Comparison of ENCODE assay signal across 23 mouse cellular contexts in the genomic region with DNA sequence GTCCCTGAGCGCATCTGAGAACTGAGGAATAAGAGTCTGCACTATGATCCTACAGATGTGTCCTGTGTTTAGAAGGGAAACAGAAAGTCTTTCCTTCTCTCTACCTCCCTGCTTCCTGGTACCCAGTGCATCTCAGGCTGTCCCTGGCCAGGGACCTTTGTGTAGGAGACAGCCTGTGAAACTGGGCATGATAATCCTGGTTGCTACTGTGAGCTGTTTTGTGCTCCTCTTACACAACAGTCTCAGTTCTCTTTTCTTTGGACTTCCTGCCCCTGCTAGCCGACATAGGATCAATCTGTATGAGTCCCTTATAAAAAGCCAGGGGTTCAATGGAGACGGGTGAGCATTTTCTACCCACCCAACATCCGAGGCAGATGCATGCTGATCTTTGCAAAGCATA. TPM values are rescaled to one million over a fixed set of nuclear protein-coding genes. Genes with fewer than 3 reads are reported as not detected.
DNase-seq lines count a peak whose midpoint lies in the region; ATAC-seq and TF ChIP-seq lines count a peak whose summit lies in the region.
"Had no signal": no experiment of that assay in that cellular context is flagged by ENCODE, and none has a peak within 500 bp of the region (broad histone marks: within the 10 kb centered on the region; RNA-seq: fewer than 3 reads in every experiment).

No protein-coding gene starts in this region.

- ATAC-seq in common myeloid progenitor, adult 5-6 weeks (replicated peaks; ENCODE audit: low read depth, poor library complexity, severe bottlenecking): peak; percentile 45
- ATAC-seq: forebrain, embryonic 13.5 days; forebrain, embryonic 16.5 days had no signal

- peak; percentile 21; the same call in 1 of the 2 replicates for TF ChIP-seq EP300 in CH12.LX (IDR thresholded peaks at IDR 0.05; ENCODE audit: low read length)

- TF ChIP-seq POLR2A in CH12.LX (IDR thresholded peaks at IDR 0.05; ENCODE audit: low read depth, low read length): no peak

- H3K4me2 ChIP-seq in CH12.LX (ENCODE audit: insufficient read depth, low read depth, poor library complexity, severe bottlenecking): no peak overlapping the region
- H3K4me2 ChIP-seq: forebrain, embryonic 13.5 days; heart, embryonic 11.5 days; hindbrain, embryonic 12.5 days; hindbrain, embryonic 15.5 days had no signal

- H3K27ac ChIP-seq in CH12.LX (ENCODE audit: insufficient read depth, low read depth): no peak overlapping the region
- H3K27ac ChIP-seq: forebrain, embryonic 10.5 days; forebrain, embryonic 13.5 days; gastrocnemius, adult 2 months; hindbrain, embryonic 12.5 days; hindbrain, embryonic 15.5 days had no signal

- H3K27me3 ChIP-seq in CH12.LX (replicated peaks): no peaks in the 10 kb centered on the region
- peaks cover 27% of the 10 kb centered on the region for H3K27me3 ChIP-seq in megakaryocyte, embryonic 14.5 days (replicated peaks)
- H3K27me3 ChIP-seq: forebrain, embryonic 13.5 days; hindbrain, embryonic 12.5 days; hindbrain, embryonic 15.5 days had no signal

- no peaks in the 10 kb centered on the region for H3K79me2 ChIP-seq in CH12.LX (replicated peaks; ENCODE audit: control insufficient read depth, extremely low read depth, insufficient read depth, poor library complexity, severe bottlenecking)

- peaks cover 13 to 62% of the 10 kb centered on the region in 2 experiments for H3K4me1 ChIP-seq in CH12.LX (ENCODE audit: control insufficient read depth in 1 of 2, insufficient read depth in 2 of 2)
- peaks cover 72% of the 10 kb centered on the region for H3K4me1 ChIP-seq in megakaryocyte, embryonic 14.5 days
- H3K4me1 ChIP-seq: forebrain, embryonic 10.5 days; forebrain, embryonic 13.5 days; hindbrain, embryonic 12.5 days; hindbrain, embryonic 15.5 days had no signal

- H3K36me3 ChIP-seq in CH12.LX (replicated peaks in 1 of 2; ENCODE audit: control insufficient read depth in 1 of 2, insufficient read depth in 1 of 2, low read length in 1 of 2): no peaks in the 10 kb centered on the region
- no peaks in the 10 kb centered on the region for H3K36me3 ChIP-seq in megakaryocyte, embryonic 14.5 days (replicated peaks; ENCODE audit: low read length)
- H3K36me3 ChIP-seq: forebrain, embryonic 10.5 days; hindbrain, embryonic 12.5 days; hindbrain, embryonic 15.5 days had no signal

- in situ Hi-C loops in CH12.LX (cut with MboI; ENCODE audit: low pct_ligation_motif_present, low pct_unique_long_range_greater_than_20kb, low sequenced_read_pairs): no loop called here

- no peak for TF ChIP-seq CTCF in CH12.LX (conservative IDR thresholded peaks at IDR 0.05 in 1 of 2, IDR thresholded peaks at IDR 0.05 in 1 of 2; ENCODE audit: low read depth in 2 of 2, low read length in 2 of 2)

- no peak overlapping the region for H3K4me3 ChIP-seq in CH12.LX (replicated peaks in 1 of 3; ENCODE audit: low read depth in 2 of 3, low read length in 2 of 3, poor library complexity in 1 of 3)
- peak overlapping the region; percentile 28 for H3K4me3 ChIP-seq in megakaryocyte, embryonic 14.5 days (replicated peaks)
- H3K4me3 ChIP-seq: forebrain, embryonic 10.5 days; forebrain, embryonic 13.5 days; gastrocnemius, adult 2 months; hindbrain, embryonic 12.5 days; hindbrain, embryonic 15.5 days had no signal

- peak; percentile 65 for DNase-seq in layer of hippocampus, adult 9-11 months
- DNase-seq in layer of hippocampus, postnatal 25 days (ENCODE audit: extremely low spot score in 1 of 2, low spot score in 1 of 2): no peak
- DNase-seq in CH12.LX (ENCODE audit: extremely low read depth): no peak
- DNase-seq in left cerebral cortex, adult 11 months (ENCODE audit: low spot score): no peak
- no peak for DNase-seq in left cerebral cortex, adult 18-20 months (ENCODE audit: low spot score in 2 of 2)
- DNase-seq: adrenal gland, adult 2 months; adrenal gland, postnatal 14 days; B cell, adult 2 months; cerebellum, adult 11-12 months; cerebellum, adult 8-10 months; cerebellum, postnatal 10 days; cerebellum, postnatal 36 days; gastrocnemius, adult 2 months; gastrocnemius, postnatal 25 days; heart, adult 11 months had no signal

- H3K9ac ChIP-seq in CH12.LX (ENCODE audit: insufficient read depth, low read depth): no peak overlapping the region
- H3K9ac ChIP-seq: forebrain, embryonic 13.5 days; hindbrain, embryonic 12.5 days; hindbrain, embryonic 15.5 days had no signal

- TF ChIP-seq RAD21 in CH12.LX (IDR thresholded peaks at IDR 0.05; ENCODE audit: low read depth, low read length): no peak

- dilution Hi-C loops in CH12.LX (cut with MboI; ENCODE audit: extremely low pct_ligation_motif_present, extremely low pct_unique_long_range_greater_than_20kb, low sequenced_read_pairs): no loop called here

- H3K9me3 ChIP-seq in CH12.LX (replicated peaks; ENCODE audit: low read length): no peaks in the 10 kb centered on the region
- H3K9me3 ChIP-seq in megakaryocyte, embryonic 14.5 days: no peaks in the 10 kb centered on the region
- H3K9me3 ChIP-seq: forebrain, embryonic 10.5 days; forebrain, embryonic 13.5 days; hindbrain, embryonic 12.5 days; hindbrain, embryonic 15.5 days had no signal

TF ChIP-seq in CH12.LX, 34 proteins besides CTCF, POLR2A, EP300 and RAD21:
- no peak for TF ChIP-seq NELFE (IDR thresholded peaks at IDR 0.05; ENCODE audit: low read depth, low read length)
- TF ChIP-seq CHD2 (IDR thresholded peaks at IDR 0.05; ENCODE audit: low read length): no peak
- no peak for TF ChIP-seq GABPA (IDR thresholded peaks at IDR 0.05; ENCODE audit: insufficient replicate concordance, low read depth, low read length)
- no peak for TF ChIP-seq MXI1 (IDR thresholded peaks at IDR 0.05; ENCODE audit: low read depth, low read length)
- peak; percentile 54; the same call in 1 of the 2 replicates for TF ChIP-seq IRF4 (IDR thresholded peaks at IDR 0.05; ENCODE audit: low read depth, low read length)
- no peak for TF ChIP-seq ETS1 (conservative IDR thresholded peaks at IDR 0.05; ENCODE audit: low read depth, low read length)
- no peak for TF ChIP-seq PAX5 (IDR thresholded peaks at IDR 0.05; ENCODE audit: low read length)

RNA-seq across cellular contexts. Expression of a gene that starts 57.4 kb away (rescaled TPM):
- 1 to 10 TPM; 2.6 to 3.2 TPM for total RNA-seq in layer of hippocampus, postnatal 25 days (2021)
- total RNA-seq in CH12.LX (2012; rRNA removed): 12.3 and 18.6 TPM in 2 replicates
- total RNA-seq in CH12.LX (2014; rRNA removed): 9.5 and 10.6 TPM in 2 replicates
- 16.0 and 18.7 TPM in 2 replicates for polyA plus RNA-seq in CH12.LX (2012; ENCODE audit: insufficient read length, low read depth)
- total RNA-seq in common myeloid progenitor, adult 5-6 weeks (2017): 2.9 and 4.2 TPM in 2 replicates
- 4.6 and 7.1 TPM in 2 replicates for polyA plus RNA-seq in megakaryocyte, embryonic 14.5 days (2012; ENCODE audit: insufficient read depth, low replicate concordance)
- 1 to 10 TPM; 2.3 to 3.2 TPM for total RNA-seq in left cerebral cortex, adult 18-20 months (2021)
